Mouse (Mus musculus) limb, embryonic 13.5 days (tissue): ENCODE measurements at regions not wholly inside any gene's neighbourhood (a gene's known extent, or its start where the extent isn't known, plus 50 kb on each side); places are given as distances from the start of the nearest gene placed in this dataset.
A peak's percentile ranks its signal among the peaks of the same experiment; 100 is the strongest.

ENCODE experiments used
- ATAC-seq: fragments of 200-750 bp; cut with Nextera tagmentation; 2 replicates; pipeline ENCODE4 v1.8.0; 2017; ENCODE audit warnings: low read depth, moderate number of reproducible peaks, moderate TSS enrichment; ENCODE audit not compliant: low FRiP score
- H3K27ac ChIP-seq: fragments of 300-500 bp; sonication (generic); 2 replicates; pipeline ENCODE4 v1.5.1; 2015; ENCODE audit warnings: inconsistent platforms, mild to moderate bottlenecking, moderate library complexity
- H3K27me3 ChIP-seq: fragments of 300-500 bp; sonication (generic); 2 replicates; pipeline ENCODE4 v1.6.1; 2015; ENCODE audit warnings: mild to moderate bottlenecking, inconsistent platforms
- H3K36me3 ChIP-seq: fragments of 300-500 bp; sonication (generic); 2 replicates; pipeline ENCODE4 v1.6.1; 2015; ENCODE audit warnings: inconsistent platforms, mild to moderate bottlenecking, moderate library complexity
- H3K4me1 ChIP-seq: fragments of 300-500 bp; sonication (generic); 2 replicates; pipeline ENCODE4 v1.6.1; 2015; ENCODE audit warnings: inconsistent platforms
- H3K4me2 ChIP-seq: fragments of 300-500 bp; sonication (generic); replicated peaks from 2 replicates; pipeline ENCODE4 v1.6.1; 2015; ENCODE audit warnings: inconsistent platforms, mild to moderate bottlenecking, moderate library complexity
- H3K4me3 ChIP-seq: fragments of 300-500 bp; sonication (generic); 2 replicates; pipeline ENCODE4 v1.5.1; 2015; ENCODE audit warnings: moderate library complexity, mild to moderate bottlenecking, inconsistent platforms
- H3K9ac ChIP-seq: fragments of 300-500 bp; sonication (generic); 2 replicates; pipeline ENCODE4 v1.6.1; 2015; ENCODE audit warnings: mild to moderate bottlenecking, inconsistent platforms
- H3K9me3 ChIP-seq: fragments of 300-500 bp; sonication (generic); 2 replicates; pipeline ENCODE4 v1.6.1; 2016; ENCODE audit warnings: inconsistent platforms
- WGBS: fragments of 180-500 bp; shearing (Covaris S2); methylation state at CpG from one replicate; pipeline ENCODE4 v1.1.7; 2015; 5-methylcytosine and 5-hydroxymethylcytosine counted together

DNA sequence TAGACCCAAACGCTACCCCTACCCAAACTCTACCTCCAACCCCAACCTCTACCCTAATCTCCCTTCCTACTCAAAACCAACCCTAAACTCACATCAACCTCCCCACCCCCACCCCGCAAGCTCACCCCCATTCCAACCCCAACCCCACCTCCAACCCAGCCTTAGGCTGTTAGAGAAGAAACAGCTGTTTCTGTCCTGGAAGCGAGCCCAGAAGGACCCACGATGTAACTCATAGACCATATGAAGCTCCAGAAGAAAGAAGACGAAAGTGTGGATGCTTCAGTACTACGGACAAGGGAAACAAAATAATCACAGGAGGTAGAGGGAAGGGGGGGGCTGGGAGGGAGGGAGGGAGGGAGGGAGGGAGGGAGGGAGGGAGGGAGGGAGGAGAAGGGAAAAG is 58.4 kb downstream of the Sox11 start:
- no peaks in the 10 kb centered on the region for H3K27me3 ChIP-seq
- no peaks in the 10 kb centered on the region for H3K36me3 ChIP-seq
- 68% methylated on average over 6 of the region's 6 CpGs for WGBS
- H3K4me2 ChIP-seq: no peak overlapping the region
- no peak overlapping the region for H3K27ac ChIP-seq
- no peak overlapping the region for H3K4me3 ChIP-seq
- 0 out of 2 replicates have a peak, but pooled peaks have one; percentile 32 for ATAC-seq
- no peaks in the 10 kb centered on the region; the same call in 1 of the 2 replicates for H3K4me1 ChIP-seq
- no peak overlapping the region for H3K9ac ChIP-seq
- no peaks in the 10 kb centered on the region for H3K9me3 ChIP-seq

DNA sequence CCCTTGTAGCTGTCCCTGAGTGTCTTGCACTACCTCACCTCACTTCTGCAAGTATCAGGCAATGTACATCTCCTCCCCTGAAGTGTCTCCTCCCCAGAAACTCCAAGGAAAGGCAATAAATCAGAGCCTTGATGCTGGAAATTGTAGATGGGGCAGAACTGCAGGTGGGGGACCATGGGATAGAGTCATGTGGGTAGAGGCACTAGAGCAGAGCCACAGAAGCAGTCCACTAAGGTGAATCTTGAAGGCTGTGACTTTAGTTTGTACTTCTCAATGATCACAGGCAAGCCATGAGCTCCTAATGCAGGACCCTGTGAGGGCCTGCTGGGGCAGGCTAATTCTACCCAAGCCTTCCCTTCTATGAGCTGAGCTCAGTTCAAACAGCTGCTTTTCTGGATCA is 80.4 kb downstream of the Sox11 start:
- no peak overlapping the region for H3K27ac ChIP-seq
- no peaks in the 10 kb centered on the region for H3K36me3 ChIP-seq
- no peaks in the 10 kb centered on the region for H3K9me3 ChIP-seq
- no peak overlapping the region for H3K4me3 ChIP-seq
- no peak overlapping the region for H3K4me2 ChIP-seq
- H3K9ac ChIP-seq: no peak overlapping the region
- ATAC-seq: no peak
- peaks cover 14% of the 10 kb centered on the region for H3K4me1 ChIP-seq
- H3K27me3 ChIP-seq: no peaks in the 10 kb centered on the region

DNA sequence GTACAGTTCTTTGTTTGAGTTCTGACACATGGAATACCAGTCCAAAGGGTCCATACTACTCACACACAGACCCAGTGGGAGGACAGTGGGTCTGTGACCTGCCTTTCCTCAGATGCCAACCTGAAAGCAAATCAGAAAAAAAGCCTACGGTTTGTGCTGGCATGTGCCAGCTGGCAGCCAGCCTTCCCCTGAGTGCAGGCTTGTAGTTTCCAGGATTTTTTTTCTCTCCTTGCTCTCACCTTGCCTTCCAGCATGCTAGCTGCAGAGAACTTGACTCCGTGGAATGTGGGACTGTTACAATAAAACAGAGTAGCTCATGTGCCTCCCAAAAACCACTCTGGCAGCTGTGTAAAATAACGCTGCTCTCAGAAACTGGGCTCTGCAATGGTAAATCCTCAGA is 88.2 kb downstream of the Sox11 start:
- ATAC-seq: peak; percentile 90
- no peaks in the 10 kb centered on the region for H3K27me3 ChIP-seq
- H3K4me3 ChIP-seq: no peak overlapping the region
- peak overlapping the region; percentile 36 for H3K4me2 ChIP-seq
- H3K9ac ChIP-seq: no peak overlapping the region
- WGBS: 5% methylated on average over 3 of the region's 3 CpGs
- peaks cover 33% of the 10 kb centered on the region for H3K4me1 ChIP-seq
- no peaks in the 10 kb centered on the region for H3K9me3 ChIP-seq
- H3K27ac ChIP-seq: peak overlapping the region; percentile 74
- H3K36me3 ChIP-seq: no peaks in the 10 kb centered on the region

DNA sequence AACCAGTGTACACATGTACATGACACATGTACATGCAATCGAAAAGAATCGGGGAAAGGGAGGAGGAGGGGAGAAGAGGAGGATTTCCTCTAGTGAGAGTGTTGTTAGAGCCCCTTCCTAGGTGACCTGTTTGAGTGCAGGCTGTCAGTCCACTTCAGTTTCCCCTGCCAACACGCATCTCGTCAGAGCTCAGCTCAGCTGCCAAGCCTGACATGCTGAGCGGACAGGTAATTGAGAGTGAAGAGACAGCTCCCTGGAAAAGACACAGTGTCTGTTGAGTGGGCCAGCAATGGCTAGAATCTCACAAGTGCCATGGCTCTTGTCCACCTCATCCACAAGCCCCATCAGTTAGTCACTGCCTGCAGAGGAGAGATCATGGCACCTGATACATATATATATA is 90.9 kb downstream of the Sox11 start:
- Histone ChIP-seq H3K4me2 (no peak overlapping the region), H3K27ac (no peak overlapping the region), H3K27me3 (no peaks in the 10 kb centered on the region), H3K9ac (no peak overlapping the region), H3K4me1 (peaks cover 45% of the 10 kb centered on the region), H3K36me3 (no peaks in the 10 kb centered on the region), H3K9me3 (no peaks in the 10 kb centered on the region), H3K4me3 (no peak overlapping the region)
- ATAC-seq: no peak
- WGBS: 81% methylated on average over 5 of the region's 5 CpGs

DNA sequence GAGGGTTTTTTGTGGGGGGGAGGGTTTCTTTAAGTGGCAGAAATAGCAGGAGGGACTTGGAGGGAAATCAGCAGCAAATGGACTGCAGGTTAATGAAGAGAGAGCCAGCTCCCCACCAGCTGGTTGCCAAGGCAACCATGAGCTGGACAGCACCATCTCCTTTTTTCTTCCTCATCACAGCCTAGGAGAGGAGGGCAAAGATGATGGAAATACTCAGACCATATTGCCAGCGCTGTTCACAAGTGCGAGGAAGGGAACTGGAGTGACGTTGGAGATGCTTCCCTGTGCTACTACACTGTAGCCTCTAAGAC is 93.9 kb downstream of the Sox11 start:
- Histone ChIP-seq H3K27me3 (no peaks in the 10 kb centered on the region), H3K4me2 (no peak overlapping the region), H3K36me3 (no peaks in the 10 kb centered on the region), H3K9me3 (no peaks in the 10 kb centered on the region), H3K4me1 (peaks cover 27% of the 10 kb centered on the region), H3K4me3 (no peak overlapping the region), H3K9ac (no peak overlapping the region), H3K27ac (no peak overlapping the region)
- no peak for ATAC-seq
- WGBS: 76% methylated on average over 3 of the region's 3 CpGs

DNA sequence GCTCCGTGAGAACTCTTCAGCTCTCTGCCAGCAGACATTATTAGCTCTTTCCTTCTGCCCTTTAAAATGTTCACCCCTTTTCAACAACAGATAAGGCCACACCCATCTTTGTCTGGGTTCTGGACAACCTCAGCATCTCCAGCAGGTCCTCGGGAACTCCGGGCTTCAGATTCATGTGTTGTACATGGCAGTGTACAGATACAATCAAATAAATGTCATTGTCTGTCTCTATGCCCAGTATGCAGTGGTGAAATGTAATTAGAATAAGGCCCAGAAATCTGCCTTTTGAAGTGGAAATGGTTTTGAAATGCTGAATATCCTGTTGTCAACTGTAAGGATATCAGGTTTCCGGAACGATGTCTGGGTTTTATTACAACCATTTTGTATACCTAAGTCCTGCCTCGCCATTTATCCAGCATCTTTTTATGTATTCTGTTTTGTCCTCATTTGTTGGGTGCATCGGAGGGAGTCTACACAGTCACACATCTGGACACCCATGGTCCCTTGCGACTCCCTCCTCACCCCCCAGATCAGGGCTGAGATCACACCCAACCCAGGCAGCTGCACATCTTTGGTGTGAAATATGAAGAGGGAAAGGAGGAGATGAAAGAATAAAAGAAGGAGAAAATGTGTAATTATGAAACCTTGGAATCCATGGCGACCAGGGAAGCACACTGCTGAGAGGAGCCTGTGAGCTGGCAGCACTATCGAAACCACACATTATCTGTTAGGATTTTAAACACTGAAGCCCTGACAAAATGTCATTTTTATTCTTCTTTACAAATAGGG is 94.4 kb downstream of the Sox11 start:
- H3K27me3 ChIP-seq: no peaks in the 10 kb centered on the region
- H3K9ac ChIP-seq: no peak overlapping the region
- H3K4me3 ChIP-seq: no peak overlapping the region
- 53% methylated on average over 10 of the region's 10 CpGs for WGBS
- no peak for ATAC-seq
- H3K36me3 ChIP-seq: no peaks in the 10 kb centered on the region
- no peak overlapping the region for H3K27ac ChIP-seq
- no peaks in the 10 kb centered on the region for H3K9me3 ChIP-seq
- no peak overlapping the region for H3K4me2 ChIP-seq
- H3K4me1 ChIP-seq: peaks cover 22% of the 10 kb centered on the region

DNA sequence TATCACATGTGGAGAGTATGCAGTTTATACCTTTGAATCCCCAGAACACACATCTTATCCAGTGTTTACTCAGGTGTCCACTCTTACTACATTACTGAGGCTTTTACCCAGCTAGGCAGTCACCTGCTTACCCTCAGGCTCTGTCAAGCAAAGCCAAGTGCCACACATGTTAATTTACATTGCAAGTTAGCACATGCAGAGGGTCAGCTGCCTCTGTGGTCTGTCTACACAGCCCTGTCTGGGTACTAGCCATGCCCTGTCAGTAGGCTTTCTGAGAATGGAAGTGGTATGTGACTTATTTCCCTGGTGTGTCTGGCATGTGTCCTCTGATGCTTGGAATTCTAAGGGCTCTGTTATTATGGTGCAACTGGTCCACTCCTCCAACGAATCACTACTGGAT is 106.6 kb downstream of the Sox11 start:
- H3K4me1 ChIP-seq: no peaks in the 10 kb centered on the region
- no peaks in the 10 kb centered on the region for H3K9me3 ChIP-seq
- no peak for ATAC-seq
- 72% methylated on average over 1 of the region's 1 CpGs for WGBS
- no peaks in the 10 kb centered on the region for H3K36me3 ChIP-seq
- H3K4me2 ChIP-seq: no peak overlapping the region
- H3K27ac ChIP-seq: no peak overlapping the region
- H3K27me3 ChIP-seq: no peaks in the 10 kb centered on the region
- H3K9ac ChIP-seq: no peak overlapping the region
- no peak overlapping the region for H3K4me3 ChIP-seq

DNA sequence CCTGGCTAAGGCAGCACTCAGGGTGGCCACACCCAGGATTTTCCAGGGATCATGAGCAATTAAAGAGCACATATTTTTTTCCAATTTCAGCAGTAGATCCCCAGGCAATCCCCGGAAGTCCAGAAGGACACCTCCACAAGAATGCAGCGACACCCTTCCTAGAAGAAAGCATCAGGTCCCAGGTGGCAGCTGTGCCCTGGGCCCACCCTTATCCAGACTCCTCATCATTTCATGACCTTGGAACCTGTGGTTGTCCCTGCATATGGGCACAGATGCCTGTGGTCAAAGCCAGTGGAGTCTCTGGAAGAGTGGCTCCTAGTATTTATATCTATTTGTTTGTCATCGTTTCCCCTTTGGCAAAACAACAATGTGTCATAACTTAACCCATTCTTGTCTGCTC is 120.8 kb downstream of the Sox11 start:
- H3K27ac ChIP-seq: no peak overlapping the region
- H3K9ac ChIP-seq: no peak overlapping the region
- ATAC-seq: no peak
- H3K27me3 ChIP-seq: no peaks in the 10 kb centered on the region
- H3K4me2 ChIP-seq: no peak overlapping the region
- WGBS: 86% methylated on average over 3 of the region's 3 CpGs
- H3K36me3 ChIP-seq: no peaks in the 10 kb centered on the region
- H3K4me1 ChIP-seq: no peaks in the 10 kb centered on the region
- peaks cover 5% of the 10 kb centered on the region; the same call in 1 of the 2 replicates for H3K9me3 ChIP-seq
- H3K4me3 ChIP-seq: no peak overlapping the region

DNA sequence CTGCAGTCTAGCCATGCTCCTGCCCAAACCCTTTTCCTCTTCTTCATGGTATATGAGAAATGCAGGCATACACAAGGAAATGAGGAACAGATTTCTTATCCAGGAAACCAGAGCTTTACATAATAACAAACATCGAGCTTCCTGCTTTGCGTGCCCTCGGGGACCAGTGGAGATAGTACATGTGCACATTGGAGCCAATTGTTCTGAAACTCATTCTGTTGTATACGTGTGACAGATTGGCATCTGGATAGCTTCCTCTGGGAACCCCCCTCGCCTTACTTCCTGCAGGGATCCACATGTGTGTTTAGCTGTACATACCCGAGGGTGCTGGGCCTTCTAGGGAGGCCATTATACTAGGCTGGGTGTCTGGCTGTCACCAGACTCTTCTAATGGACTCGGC is 141.2 kb downstream of the Sox11 start:
- H3K27me3 ChIP-seq: no peaks in the 10 kb centered on the region
- H3K9ac ChIP-seq: no peak overlapping the region
- no peak overlapping the region for H3K4me3 ChIP-seq
- H3K36me3 ChIP-seq: no peaks in the 10 kb centered on the region
- H3K4me2 ChIP-seq: no peak overlapping the region
- H3K27ac ChIP-seq: no peak overlapping the region
- H3K4me1 ChIP-seq: peaks cover 11% of the 10 kb centered on the region
- no peaks in the 10 kb centered on the region for H3K9me3 ChIP-seq
- WGBS: 32% methylated on average over 7 of the region's 7 CpGs
- ATAC-seq: no peak

DNA sequence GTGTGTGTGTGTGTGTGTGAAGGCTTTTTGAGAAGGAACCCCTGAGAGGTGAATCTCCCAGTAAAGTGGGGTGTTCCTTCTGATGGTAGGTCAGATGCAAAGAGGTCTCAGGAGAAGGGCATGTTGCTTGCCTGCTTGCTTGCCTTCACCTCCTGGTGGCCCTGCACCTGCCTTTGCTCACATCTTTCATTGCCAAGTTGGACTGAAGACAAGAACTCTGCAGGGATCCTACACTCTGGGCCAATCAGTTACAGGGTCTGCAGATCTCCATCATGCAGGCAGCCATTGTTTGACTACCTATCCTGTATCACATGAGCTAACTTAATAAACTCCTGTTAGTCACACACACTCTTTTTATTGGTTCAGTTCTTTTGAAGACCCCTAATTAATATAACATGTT is 148.4 kb downstream of the Sox11 start:
- no peak overlapping the region for H3K27ac ChIP-seq
- peaks cover 30% of the 10 kb centered on the region for H3K4me1 ChIP-seq
- H3K36me3 ChIP-seq: no peaks in the 10 kb centered on the region
- H3K9ac ChIP-seq: no peak overlapping the region
- H3K27me3 ChIP-seq: no peaks in the 10 kb centered on the region
- no peak overlapping the region for H3K4me3 ChIP-seq
- no peak for ATAC-seq
- H3K4me2 ChIP-seq: no peak overlapping the region
- no peaks in the 10 kb centered on the region for H3K9me3 ChIP-seq

DNA sequence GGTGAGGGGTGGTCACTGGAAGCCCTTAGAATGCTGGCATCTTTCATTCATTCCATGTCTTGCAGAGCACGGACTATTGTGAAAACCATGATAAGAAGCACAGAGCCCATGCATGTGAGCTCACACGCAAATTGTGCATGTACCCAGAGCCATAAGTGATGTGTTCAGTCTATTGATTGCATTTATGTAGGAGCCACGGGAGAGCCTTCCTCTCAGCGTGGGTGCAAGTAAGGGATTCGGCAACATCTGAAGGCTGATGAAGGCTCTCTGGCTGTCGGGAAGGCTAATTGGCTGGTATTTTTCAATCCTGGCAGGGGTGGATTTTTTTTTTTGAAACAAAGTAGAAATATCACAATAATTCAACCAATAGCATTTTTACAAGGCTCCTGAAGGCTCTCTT is 150.5 kb downstream of the Sox11 start:
- H3K36me3 ChIP-seq: no peaks in the 10 kb centered on the region
- no peak for ATAC-seq
- no peak overlapping the region for H3K4me3 ChIP-seq
- H3K27me3 ChIP-seq: no peaks in the 10 kb centered on the region
- H3K27ac ChIP-seq: no peak overlapping the region
- WGBS: 53% methylated on average over 6 of the region's 6 CpGs
- H3K9ac ChIP-seq: no peak overlapping the region
- no peak overlapping the region for H3K4me2 ChIP-seq
- no peaks in the 10 kb centered on the region for H3K9me3 ChIP-seq
- H3K4me1 ChIP-seq: peaks cover 50% of the 10 kb centered on the region

DNA sequence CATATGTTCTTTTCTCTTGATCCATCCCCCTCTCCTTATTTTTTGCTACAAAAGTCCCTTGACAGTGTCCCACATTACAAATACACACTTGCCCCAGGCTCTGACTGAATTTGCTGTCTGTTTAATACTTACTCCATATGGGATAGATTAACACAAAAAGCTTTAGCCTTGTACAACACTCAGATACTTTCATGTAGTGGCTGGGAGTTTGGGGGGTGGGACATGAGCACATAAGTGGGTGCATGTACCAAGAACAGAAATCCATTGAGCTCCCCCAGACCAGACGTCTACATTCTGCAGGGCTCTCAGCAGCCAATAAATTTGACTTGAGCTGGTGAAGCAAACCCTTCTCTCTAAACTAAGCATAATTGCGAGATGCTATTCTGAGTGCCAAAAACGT is 154.9 kb downstream of the Sox11 start:
- Histone ChIP-seq H3K4me2 (peak overlapping the region; percentile 32), H3K27ac (peak overlapping the region; percentile 89), H3K9me3 (no peaks in the 10 kb centered on the region), H3K36me3 (no peaks in the 10 kb centered on the region), H3K4me1 (peaks cover 72% of the 10 kb centered on the region), H3K4me3 (no peak overlapping the region), H3K27me3 (no peaks in the 10 kb centered on the region), H3K9ac (no peak overlapping the region)
- WGBS: 17% methylated on average over 3 of the region's 3 CpGs
- peak; percentile 92 for ATAC-seq
